Mouse (Mus musculus) erythroblast, adult 5-6 weeks (primary cell): Measurements from ENCODE around the gene Tjp2. TPM values are rescaled to one million over a fixed set of nuclear protein-coding genes. Genes with fewer than 3 reads are reported as not detected.
"Not testable (repeated sequence)": the region's sequence is repeated elsewhere in the genome, so short reads cannot be mapped to it uniquely, and the experiment has no call there.

ENCODE experiments used
- ATAC-seq: replicated peaks from 2 replicates; pipeline ENCODE4 v1.8.0; 2016; ENCODE audit warnings: moderate number of reproducible peaks, mild to moderate bottlenecking, moderate TSS enrichment, inconsistent platforms; ENCODE audit not compliant: poor library complexity, low FRiP score, severe bottlenecking
- total RNA-seq, 2 experiments: library from RNA; stranded (forward) in 1 of 2; stranded (reverse) in 1 of 2; fragments of 150-400 nt in 1 of 2; fragments of 200-764, 138-1000 nt in 1 of 2; gene quantifications; 2 replicates each; pipeline versions ENCODE4 v1.2.3 to v1.2.4; 2015 to 2017; ENCODE audit warnings: low replicate concordance in 2 of 2

The Tjp2 gene
- total RNA-seq, 2 experiments from 2014 or later, result 0.17 TPM; not detected in 1

GRCm38 (mm10) chr19:24192946-24193345, 31.9 kb downstream of the Tjp2 start:
- ATAC-seq, result no peak

DNA sequence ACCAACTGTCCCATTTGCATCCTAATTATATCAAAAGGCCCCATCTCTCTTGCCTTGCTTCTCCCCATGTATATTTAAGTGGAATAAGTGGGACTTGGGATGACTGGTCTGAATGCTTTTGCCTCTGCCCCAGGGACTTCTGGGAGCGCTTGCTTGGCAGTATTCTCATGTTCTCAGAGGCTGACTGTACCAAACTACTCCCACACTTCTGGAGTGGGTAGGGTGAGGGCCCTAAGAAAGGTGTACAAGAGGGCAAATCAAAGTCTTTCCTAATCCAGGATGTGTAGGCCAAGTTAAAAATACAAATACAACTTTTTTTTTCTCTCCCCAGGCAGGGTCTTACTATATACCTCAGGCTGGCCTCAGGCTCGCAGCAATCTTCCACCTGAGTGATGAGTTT, 37.0 kb downstream of the Tjp2 start:
- no peak for ATAC-seq

DNA sequence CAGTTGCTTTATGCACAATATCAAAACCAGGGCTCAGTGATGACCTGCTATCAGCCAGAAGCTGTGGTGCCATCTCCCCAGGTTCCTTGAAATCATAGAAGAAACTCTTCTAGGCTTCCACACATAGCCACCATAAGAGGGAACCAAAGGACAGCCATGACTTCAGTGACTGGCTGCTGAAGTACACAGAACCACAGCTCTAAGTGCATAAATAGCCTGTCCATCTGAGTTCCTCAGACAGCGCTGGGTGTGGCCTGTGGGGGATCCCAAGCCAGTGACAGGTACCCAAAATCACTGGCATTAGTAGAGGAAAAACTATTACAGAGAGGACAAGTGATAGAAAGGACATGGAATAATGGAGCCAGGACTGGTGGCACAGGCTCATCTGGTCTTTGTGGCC, 37.5 kb downstream of the Tjp2 start:
- ATAC-seq, result not testable (repeated sequence)

GRCm38 (mm10) chr19:24183680-24184235, 41.1 kb downstream of the Tjp2 start:
- no peak for ATAC-seq

- ATAC-seq, result no peak
Observed at GRCm38 (mm10) chr19:24180415-24180814, 44.4 kb downstream of the Tjp2 start.

DNA sequence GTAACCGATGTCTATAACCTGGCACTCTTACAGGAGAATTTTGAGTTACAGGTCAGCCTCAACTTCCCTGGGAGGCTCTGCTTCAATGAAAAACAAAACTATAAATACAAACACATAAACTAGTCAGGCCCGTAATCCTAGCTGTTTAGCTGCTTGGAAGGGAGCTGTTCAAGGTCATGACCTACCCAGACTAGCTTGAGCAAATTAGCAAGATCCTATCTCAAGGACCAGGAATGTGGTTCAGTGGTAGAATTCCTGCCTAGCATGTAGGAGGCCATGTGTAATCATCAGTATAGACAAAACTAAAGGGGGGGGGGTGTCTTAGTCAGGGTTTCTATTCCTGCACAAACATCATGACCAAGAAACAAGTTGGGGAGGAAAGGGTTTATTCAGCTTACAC, 46.7 kb downstream of the Tjp2 start:
- no peak for ATAC-seq

- no peak for ATAC-seq
Observed at GRCm38 (mm10) chr19:24176692-24177091, 48.1 kb downstream of the Tjp2 start.

DNA sequence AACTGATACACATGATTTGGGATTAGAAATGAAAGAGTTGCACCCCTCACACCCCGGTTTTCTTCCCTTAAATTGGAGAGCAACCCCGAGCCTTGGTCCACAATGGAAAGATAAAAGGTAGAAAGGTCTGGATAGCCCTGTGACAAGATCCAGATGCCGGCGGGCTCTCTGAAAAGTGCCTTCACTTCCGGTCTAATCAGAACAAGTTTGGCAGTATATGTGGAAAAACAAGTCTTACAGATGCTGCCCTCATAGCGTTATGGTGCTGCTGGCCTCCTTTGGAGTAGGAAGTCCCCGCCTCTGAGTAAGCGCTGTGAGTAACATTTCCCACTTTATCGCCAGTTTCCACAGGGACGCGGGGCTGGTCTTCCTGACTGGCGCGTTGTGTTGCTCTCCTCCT, 49.9 kb downstream of the Tjp2 start:
- no peak for ATAC-seq

DNA sequence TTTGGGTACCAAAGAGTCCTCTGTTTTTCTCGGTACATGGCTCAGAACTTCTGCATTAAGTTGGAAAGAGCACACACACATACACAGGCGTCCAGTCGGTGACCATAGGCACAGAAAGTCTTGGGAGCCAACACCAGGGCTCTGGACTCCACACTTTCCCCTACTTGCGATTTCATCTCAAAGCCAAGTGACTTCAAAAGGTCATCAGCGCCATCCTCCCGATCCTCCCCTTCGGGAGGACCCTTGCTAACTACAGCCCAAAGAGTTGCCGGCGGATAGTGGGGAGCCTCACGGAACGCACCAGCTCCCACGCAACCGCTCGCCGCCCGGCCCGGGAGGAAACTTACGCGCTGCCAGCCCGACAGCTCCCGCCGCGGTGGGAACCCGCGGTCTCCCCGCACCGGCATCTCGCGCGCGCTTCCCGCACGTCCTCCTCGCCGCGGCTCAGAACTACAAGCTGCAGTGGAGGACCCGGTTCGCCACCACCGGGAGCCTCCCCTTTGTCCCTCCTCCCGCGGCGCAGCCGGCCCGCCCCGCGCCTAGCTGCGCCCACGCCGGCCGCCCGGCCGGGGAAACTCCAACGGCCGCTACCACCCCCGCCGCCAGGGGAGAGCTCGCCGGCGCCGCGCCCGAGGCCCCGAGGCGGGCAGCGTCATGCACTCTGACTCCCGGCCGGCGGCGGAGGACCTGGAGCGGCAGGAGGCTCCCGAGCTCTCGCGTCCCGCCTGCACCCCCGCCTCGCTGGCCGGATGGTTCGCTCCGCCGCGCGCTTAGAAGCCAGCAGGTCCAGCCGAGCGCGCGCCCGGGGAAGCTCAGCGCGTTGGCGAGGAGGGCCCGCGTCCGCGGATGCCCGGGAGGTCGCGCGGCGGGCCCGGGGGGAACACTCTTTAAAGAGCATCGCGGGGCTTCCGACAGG, 51.0 kb downstream of the Tjp2 start:
- ATAC-seq, result no peak

- no peak for ATAC-seq
Observed at GRCm38 (mm10) chr19:24173020-24173419, 51.8 kb downstream of the Tjp2 start.

DNA sequence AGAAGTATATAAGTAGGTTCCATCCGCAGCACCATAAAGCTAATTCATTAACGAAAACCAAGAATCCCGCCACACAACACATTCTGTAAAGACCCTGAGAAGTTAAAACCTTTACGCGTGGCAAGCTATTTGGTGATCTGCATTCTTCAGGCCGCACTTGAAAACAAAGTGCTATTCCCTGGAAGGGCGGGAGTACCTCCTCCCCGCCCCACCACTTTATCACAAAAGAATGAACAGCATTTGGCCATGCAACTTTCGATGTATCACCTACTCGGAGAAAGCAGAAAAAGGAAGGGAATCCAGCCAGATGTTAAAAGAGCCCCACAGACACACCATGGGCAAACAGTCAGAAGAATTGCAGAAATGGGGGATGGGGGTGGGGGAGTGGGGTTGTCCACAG, 56.3 kb downstream of the Tjp2 start:
- ATAC-seq, result no peak

- ATAC-seq, result no peak
Observed at GRCm38 (mm10) chr19:24166516-24167091, 58.2 kb downstream of the Tjp2 start.

DNA sequence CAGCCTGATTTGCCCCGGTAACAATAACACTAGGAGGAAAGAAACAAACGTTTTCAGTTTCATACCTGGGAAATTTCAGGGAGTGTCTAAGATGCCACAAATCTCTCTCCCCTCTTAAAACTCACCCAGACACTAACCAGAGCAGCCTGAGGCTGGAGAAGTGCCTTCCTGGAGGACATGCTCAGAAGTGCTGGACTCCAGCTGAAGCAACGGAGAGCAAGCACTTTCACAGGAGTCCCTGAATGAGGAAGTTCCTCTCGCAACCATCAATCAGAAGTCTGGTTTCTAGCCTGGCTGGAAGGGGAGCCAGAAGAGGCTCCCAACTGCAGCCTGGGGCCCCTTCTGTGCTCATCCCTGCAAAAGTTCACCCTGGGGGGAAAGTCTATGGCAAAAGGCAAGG, 60.9 kb downstream of the Tjp2 start:
- ATAC-seq, result no peak

DNA sequence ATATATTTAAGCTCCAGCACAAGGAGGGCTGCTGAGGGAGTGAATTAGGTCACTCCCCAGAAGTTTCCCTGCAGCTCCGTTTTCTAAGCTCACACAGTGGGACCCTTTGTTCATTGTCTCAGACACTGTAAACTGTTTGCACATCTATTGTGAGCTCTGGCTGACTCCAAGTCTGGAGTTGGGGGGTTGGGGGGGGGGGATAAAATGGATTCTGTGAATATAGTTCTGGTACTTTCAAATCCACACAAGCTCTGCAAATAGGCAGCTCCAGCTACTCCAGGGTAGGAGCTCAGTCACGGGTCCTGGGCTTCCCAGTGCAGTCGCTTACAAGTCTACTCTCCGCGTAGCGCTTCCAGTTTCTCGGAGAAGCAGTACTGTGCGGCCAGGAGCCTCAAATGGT, 64.4 kb downstream of the Tjp2 start:
- no peak for ATAC-seq

- ATAC-seq, result no peak
Observed at GRCm38 (mm10) chr19:24159751-24160150, 65.1 kb downstream of the Tjp2 start.

- ATAC-seq, result no peak
Observed at GRCm38 (mm10) chr19:24159334-24159733, 65.5 kb downstream of the Tjp2 start.

DNA sequence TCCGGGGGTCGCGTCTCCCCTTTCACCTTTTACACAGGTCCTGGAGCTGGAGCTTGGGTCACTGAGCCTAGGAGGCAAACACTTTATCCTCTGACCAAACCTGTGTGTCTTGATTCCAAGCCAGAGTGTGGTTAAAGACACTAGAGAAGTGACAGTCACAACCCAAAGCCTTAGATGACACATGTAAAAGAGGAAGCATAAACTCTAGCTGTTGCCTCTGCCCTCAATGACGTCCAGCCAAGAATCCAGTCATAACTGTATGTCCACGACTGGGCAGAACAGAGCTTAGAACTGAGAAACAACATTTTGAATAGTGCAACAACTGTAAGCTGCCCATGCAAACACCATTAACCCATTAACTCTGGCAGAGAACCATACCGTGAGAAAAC, 68.8 kb downstream of the Tjp2 start:
- ATAC-seq, result no peak

- no peak for ATAC-seq
Observed at GRCm38 (mm10) chr19:24155395-24156066, 69.3 kb downstream of the Tjp2 start.

DNA sequence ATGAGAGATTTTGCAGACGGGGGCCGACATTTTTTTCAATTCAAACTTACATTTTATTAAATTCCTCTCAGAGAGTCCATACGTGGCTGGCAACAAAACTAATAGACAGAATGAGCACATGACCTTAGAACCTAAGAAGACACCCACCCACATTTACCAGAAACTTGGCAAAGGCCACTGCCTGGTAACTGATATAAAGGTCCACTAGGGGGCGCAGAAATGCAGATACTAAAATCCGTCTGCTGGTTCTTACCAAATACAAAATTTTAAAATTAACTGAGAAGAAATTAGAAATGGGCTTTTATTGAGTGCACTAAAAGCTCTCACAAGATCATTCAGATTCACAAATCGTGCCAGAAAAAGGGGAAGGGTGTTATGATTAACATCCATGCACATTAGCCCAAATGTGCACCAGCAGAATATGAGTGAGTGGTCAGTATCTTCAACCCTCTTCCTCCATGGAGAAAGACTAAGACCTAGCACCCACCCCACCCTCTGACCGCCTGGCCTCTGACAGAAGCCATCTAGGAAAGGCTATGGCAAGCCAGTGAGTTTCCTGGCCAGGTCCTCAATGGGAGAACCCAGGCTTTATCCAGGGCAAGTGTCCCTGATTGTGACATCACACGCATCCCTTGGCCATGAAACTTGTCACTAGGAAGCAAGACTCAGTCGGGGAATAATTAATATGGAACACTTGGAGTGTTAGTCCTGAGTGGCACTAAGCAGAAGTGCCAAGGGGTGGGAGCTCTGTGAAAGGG, 71.4 kb downstream of the Tjp2 start:
- ATAC-seq, result no peak

- ATAC-seq, result no peak
Observed at GRCm38 (mm10) chr19:24144009-24144408, 80.8 kb downstream of the Tjp2 start.
